19 mouse cellular contexts compared by ENCODE assay signal in genomic region chr5:117671362-117671761, GRCm38 (mm10).
"Had no signal": no experiment of that assay in that cellular context is flagged by ENCODE, and none has a peak within 500 bp of the region (broad histone marks: within the 10 kb centered on the region; RNA-seq: fewer than 3 reads in every experiment).

No protein-coding gene starts in this region.

- DNase-seq: lung, adult 18-20 months; lung, embryonic 14.5 days; lung, postnatal 10 days; lung, postnatal 4 days; midbrain, embryonic 14.5 days; retina, postnatal 1 day; right cerebral cortex, adult 18-20 months; right cerebral cortex, postnatal 25 days; right cerebral cortex, postnatal 4 days; spleen, adult 18-20 months; thymus, adult 18-20 months; thymus, postnatal 14 days; thymus, postnatal 36 days had no signal

- ATAC-seq: midbrain, embryonic 16.5 days had no signal

- H3K9ac ChIP-seq: lung, embryonic 14.5 days; midbrain, embryonic 12.5 days; neural tube, embryonic 13.5 days; neural tube, embryonic 15.5 days had no signal

- H3K27me3 ChIP-seq: midbrain, embryonic 12.5 days; neural tube, embryonic 13.5 days; neural tube, embryonic 15.5 days had no signal

- H3K9me3 ChIP-seq: midbrain, embryonic 10.5 days; midbrain, embryonic 12.5 days; neural tube, embryonic 13.5 days; neural tube, embryonic 15.5 days had no signal

- H3K4me3 ChIP-seq: midbrain, embryonic 10.5 days; midbrain, embryonic 12.5 days; myocyte; neural tube, embryonic 13.5 days; neural tube, embryonic 15.5 days had no signal

- H3K4me2 ChIP-seq: lung, embryonic 14.5 days; midbrain, embryonic 12.5 days; neural tube, embryonic 13.5 days; neural tube, embryonic 15.5 days had no signal

- H3K36me3 ChIP-seq: midbrain, embryonic 10.5 days; midbrain, embryonic 12.5 days; neural tube, embryonic 13.5 days; neural tube, embryonic 15.5 days had no signal

- H3K27ac ChIP-seq: midbrain, embryonic 12.5 days; neural tube, embryonic 15.5 days had no signal
